Mouse (Mus musculus) kidney, adult 2 months (tissue): ENCODE measurements at regions not wholly inside any gene's neighbourhood (a gene's known extent, or its start where the extent isn't known, plus 50 kb on each side); places are given as distances from the start of the nearest gene placed in this dataset.

ENCODE experiments used
- CTCF ChIP-seq: fragments of 200-500 bp; conservative IDR thresholded peaks from 2 replicates; pipeline ENCODE4 v1.5.1; 2011; ENCODE audit warnings: low read depth, mild to moderate bottlenecking, control low read depth, low read length, moderate library complexity, mixed read lengths; ENCODE audit not compliant: insufficient read depth, insufficient read length
- POLR2A ChIP-seq: fragments of 200-500 bp; IDR thresholded peaks from one replicate; pipeline ENCODE4 v1.6.1; 2011; ENCODE audit warnings: low read depth, low read length, control low read depth

GRCm38 (mm10) chr2:144166102-144166750 lies 104.2 kb upstream of the Mgme1 start:
- TF ChIP-seq POLR2A (no peak), CTCF (no peak)
